Mouse (Mus musculus) embryonic stem cell, embryonic (primary cell): Measurements from ENCODE around the gene Gm49342.
"Not testable (repeated sequence)": the region's sequence is repeated elsewhere in the genome, so short reads cannot be mapped to it uniquely, and the experiment has no call there.

ENCODE experiments used
- CTCF ChIA-PET, 4 experiments: fragments of 300-600 bp in 2 of 4; fragments of 350-600 bp in 2 of 4; sonication (Branson Sonifier 250); formaldehyde crosslinking; loops; one replicate each; lab custom pipeline; 2022; ENCODE audit warnings: inconsistent platforms in 2 of 4; lab: Charles Lee
- POLR2A ChIA-PET, 4 experiments: fragments of 300-600 bp in 2 of 4; fragments of 350-600 bp in 2 of 4; sonication (Branson Sonifier 250); formaldehyde crosslinking; loops; one replicate each; lab custom pipeline; 2022; ENCODE audit warnings: antibody characterized with exemption in 4 of 4, inconsistent platforms in 1 of 4; lab: Charles Lee

Gm49342 gene

GRCm38 (mm10) chr14:50956724-50957123 is 12.4 kb downstream of the Gm49342 start:
- CTCF ChIA-PET: interaction anchor here in 1 of 4 experiments (1.2 kb wide), 1 partner anchor 12 kb away, joined by 14 read pairs; no protein-coding TSS in a partner anchor
- POLR2A ChIA-PET: interaction anchor here in 3 of 4 experiments (1.0 to 3.7 kb wide), 7 partner anchors 11 to 134 kb away, joined by 3 to 60 read pairs (median 6); partner anchors contain the start of genes Gm49342 (in 2 of the 3), Ang (in 1 of the 3), Pip4p1 (in 1 of the 3) and Pnp (in 1 of the 3)

DNA sequence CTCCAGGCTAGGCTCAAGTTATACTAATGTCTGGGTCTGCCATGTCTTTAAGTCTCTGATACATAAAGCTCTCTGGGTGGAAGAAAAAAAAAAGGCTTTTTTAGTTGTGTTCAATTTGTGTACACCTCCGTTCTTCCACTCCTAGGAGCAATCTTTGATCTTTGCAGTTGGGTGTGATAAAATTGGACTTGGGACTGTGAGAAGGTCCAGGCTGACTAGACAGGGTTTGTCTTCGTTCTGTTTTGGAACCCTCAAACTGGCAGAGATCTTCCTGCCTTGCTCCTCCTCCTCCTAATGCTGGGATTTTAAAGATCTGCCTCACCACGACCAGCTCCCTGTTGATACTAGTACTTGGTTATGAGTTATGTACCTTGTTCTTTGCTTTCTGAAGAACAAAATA is 12.8 kb downstream of the Gm49342 start:
- CTCF ChIA-PET: interaction anchor here in 1 of 4 experiments (1.2 kb wide), 1 partner anchor 12 kb away, joined by 14 read pairs; no protein-coding TSS in a partner anchor

GRCm38 (mm10) chr14:50958289-50958995 is 14.1 kb downstream of the Gm49342 start:
- CTCF ChIA-PET: not testable (repeated sequence)
- POLR2A ChIA-PET: interaction anchor here in 2 of 4 experiments (1.0 to 2.0 kb wide), 2 partner anchors 9 to 20 kb away, joined by 4 to 6 read pairs; no protein-coding TSS in a partner anchor

More for the DNA sequence above, 12.8 kb downstream of the Gm49342 start:
- POLR2A ChIA-PET: interaction anchor here in 3 of 4 experiments (1.0 to 3.7 kb wide), 7 partner anchors 11 to 134 kb away, joined by 3 to 60 read pairs (median 6); partner anchors contain the start of genes Gm49342 (in 2 of the 3), Ang (in 1 of the 3), Pip4p1 (in 1 of the 3) and Pnp (in 1 of the 3)

GRCm38 (mm10) chr14:50968216-50968980 is 24.1 kb downstream of the Gm49342 start:
- CTCF ChIA-PET: interaction anchor here in 2 of 4 experiments (0.6 to 1.0 kb wide), 3 partner anchors 12 to 57 kb away, joined by 3 to 4 read pairs (median 4); no protein-coding TSS in a partner anchor
- POLR2A ChIA-PET: interaction anchor here in 2 of 4 experiments (0.6 to 4.7 kb wide), 9 partner anchors 12 to 1131 kb away, joined by 3 to 20 read pairs (median 4); partner anchors contain the start of genes Pip4p1 (in 2 of the 2), Pnp (in 2 of the 2), Ccnb1ip1 (in 1 of the 2) and Osgep (in 1 of the 2)

DNA sequence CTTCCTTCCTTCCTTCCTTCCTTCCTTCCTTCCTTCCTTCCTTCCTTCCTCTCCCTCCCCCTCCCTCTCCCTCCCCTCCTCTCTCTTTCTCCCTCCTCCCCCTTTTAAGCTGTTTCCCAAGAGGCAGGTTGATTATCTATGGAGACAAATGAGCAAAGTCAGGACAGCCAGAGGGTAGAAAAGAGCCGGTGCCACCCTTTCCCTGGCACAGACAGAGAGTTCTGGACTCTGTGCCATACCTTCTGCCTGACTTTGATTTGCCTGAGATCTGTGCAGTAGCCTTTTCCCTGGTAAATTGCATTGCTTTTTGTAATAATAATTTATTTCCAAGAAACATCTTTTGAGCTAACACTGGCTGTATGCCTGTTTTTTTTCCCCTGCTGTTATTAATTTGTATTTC is 24.7 kb downstream of the Gm49342 start:
- ChIA-PET POLR2A (interaction anchor here in 2 of 4 experiments (0.6 to 4.7 kb wide), 14 partner anchors 9 to 1131 kb away, joined by 3 to 20 read pairs (median 4); partner anchors contain the start of genes Pip4p1 (in 2 of the 2), Pnp (in 2 of the 2), Ccnb1ip1 (in 1 of the 2) and Gm49342 (in 1 of the 2)), CTCF (interaction anchor here in 2 of 4 experiments (0.6 to 1.0 kb wide), 3 partner anchors 12 to 56 kb away, joined by 3 to 4 read pairs (median 4); no protein-coding TSS in a partner anchor)

DNA sequence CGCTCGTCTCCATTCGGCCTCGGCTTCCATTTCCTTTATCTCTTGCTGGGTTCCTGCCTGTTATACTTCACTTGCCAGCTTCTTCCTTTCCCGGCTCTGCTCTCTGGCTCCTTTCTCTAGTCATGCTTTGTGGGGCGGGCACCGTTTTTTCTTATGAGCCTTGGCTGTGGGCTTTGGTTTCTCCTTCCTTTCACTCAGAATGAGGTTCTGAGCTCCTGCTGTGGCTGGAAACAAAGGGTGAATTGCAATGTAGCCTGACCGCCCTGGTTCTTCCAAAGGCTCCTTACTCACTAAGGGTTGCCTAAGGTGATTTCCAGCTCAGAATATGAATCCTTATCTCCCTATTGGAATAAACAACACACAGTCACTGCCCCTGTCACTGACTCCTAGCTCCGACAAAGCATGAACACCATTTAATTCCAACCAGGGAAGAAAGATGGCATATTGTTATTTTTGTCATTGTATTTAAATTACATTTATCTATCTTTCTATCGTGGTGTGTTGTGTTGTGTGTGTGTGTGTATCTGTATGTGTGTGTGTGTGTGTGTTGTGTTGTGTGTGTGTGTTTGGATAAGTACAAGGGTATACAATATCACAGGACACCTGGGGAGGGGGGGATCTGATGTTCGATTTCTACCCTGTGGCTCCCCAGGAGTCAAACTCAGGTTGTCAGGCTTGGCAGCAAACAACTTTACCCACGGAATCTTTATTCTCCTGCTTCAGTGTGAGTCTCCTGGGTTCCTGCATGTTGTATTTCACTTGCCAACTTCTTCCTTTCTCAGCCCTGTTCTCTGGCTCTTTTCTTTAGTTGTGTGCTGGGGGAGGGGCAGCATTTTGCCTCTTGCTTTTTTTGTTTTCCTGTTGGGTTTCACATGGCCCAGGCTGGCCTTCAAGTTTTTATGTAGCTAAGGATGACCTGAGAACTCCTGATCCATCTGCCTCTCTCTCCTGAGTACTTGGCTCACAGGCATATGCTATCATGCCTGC is 25.5 kb downstream of the Gm49342 start:
- ChIA-PET CTCF (no interaction called here), POLR2A (interaction anchor here in 2 of 4 experiments (0.6 to 4.7 kb wide), 14 partner anchors 8 to 52 kb away, joined by 3 to 20 read pairs (median 4); partner anchors contain the start of genes Pip4p1 (in 2 of the 2), Pnp (in 2 of the 2), Gm49342 (in 1 of the 2) and Osgep (in 1 of the 2))

DNA sequence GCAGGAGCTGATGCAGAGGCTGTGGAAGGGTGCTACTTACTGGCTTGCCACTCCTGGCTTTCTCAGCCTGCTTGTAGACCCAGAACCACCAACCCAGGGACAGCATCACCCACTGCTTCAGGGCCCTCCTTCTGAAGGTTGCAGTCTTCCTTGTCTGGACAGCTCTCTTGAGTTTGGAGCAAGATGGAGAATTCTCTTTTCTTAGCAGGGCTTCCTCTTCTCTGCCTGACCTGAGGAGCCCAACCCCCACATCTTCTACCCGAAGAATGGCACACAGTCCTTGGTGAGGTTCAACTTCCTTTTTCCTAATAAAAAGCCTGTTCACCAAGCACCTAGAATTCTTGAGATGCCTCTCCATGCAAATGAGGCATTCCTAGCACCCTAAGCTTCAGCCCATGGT is 26.5 kb downstream of the Gm49342 start:
- ChIA-PET POLR2A (interaction anchor here in 2 of 4 experiments (0.6 to 4.7 kb wide), 5 partner anchors 9 to 50 kb away, joined by 3 to 20 read pairs (median 9); partner anchors contain the start of genes Pip4p1 (in 2 of the 2) and Pnp (in 2 of the 2)), CTCF (no interaction called here)

- ChIA-PET CTCF (interaction anchor here in 1 of 4 experiments (1.2 kb wide), 1 partner anchor 117 kb away, joined by 4 read pairs; no protein-coding TSS in a partner anchor), POLR2A (interaction anchor here in 2 of 4 experiments (0.6 to 1.4 kb wide), 6 partner anchors 14 to 42 kb away, joined by 3 to 5 read pairs (median 3); partner anchors contain the start of genes Gm49342 (in 1 of the 2), Pip4p1 (in 1 of the 2) and Pnp (in 1 of the 2))
Measured at GRCm38 (mm10) chr14:50973054-50973453, 28.7 kb downstream of the Gm49342 start.

DNA sequence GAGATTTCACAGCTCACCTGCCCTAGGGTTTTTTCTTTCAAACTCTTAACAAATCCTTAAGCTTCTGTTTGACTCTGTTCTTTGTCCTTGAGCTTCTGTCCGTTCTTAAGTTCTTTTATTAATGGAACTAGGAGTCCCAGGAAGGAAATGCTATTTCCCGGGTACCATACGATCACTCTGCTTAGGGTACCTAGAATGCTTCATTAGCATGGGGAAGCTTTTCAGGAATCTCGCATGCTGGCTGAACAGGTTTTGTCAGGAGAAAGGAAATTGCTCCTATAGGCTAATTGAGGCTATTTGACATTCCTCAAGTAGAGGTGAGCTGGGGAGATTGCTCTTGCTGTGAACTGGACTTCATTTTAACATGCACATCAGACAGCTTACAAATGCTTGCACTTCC is 29.4 kb downstream of the Gm49342 start:
- ChIA-PET POLR2A (interaction anchor here (0.6 to 1.4 kb wide), 11 partner anchors 13 to 92 kb away, joined by 3 to 5 read pairs (median 3); partner anchors contain the start of genes Apex1 (in 1 of the 4), Gm49342 (in 1 of the 4), Osgep (in 1 of the 4) and Pip4p1 (in 1 of the 4)), CTCF (interaction anchor here in 1 of 4 experiments (0.6 to 1.2 kb wide), 2 partner anchors 53 to 118 kb away, joined by 3 to 4 read pairs; no protein-coding TSS in a partner anchor)

DNA sequence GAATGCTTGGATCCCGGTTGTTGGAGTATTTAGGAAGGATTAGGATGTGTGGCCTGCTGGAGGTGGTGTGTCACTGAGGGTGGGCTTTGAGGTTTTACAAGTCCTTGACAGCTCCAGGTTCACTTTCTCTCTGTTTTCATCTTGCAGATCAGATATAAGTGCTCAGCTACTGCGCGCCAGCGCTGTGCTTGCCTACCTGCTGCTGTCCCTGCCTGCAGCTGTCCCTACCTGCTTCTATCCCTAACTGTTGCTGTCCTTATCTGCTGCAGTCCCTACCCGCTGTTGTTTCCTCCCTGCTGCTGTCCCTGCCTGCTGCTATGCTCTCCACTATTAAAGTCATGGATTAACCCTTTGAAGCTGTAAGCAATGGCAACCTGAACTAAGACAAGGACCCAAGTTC is 30.7 kb downstream of the Gm49342 start:
- ChIA-PET POLR2A (interaction anchor here in 1 of 4 experiments (1.4 kb wide), 1 partner anchor 50 kb away, joined by 3 read pairs; the partner anchor contains the start of genes Apex1 and Osgep), CTCF (no interaction called here)

GRCm38 (mm10) chr14:50976674-50977073 is 32.4 kb downstream of the Gm49342 start:
- ChIA-PET POLR2A (interaction anchor here in 2 of 4 experiments (0.6 to 1.8 kb wide), 5 partner anchors 13 to 169 kb away, joined by 3 to 6 read pairs (median 4); partner anchors contain the start of genes Ccnb1ip1 (in 1 of the 2), Parp2 (in 1 of the 2), Pip4p1 (in 1 of the 2) and Pnp (in 1 of the 2)), CTCF (interaction anchor here in 2 of 4 experiments (0.7 to 1.5 kb wide), 2 partner anchors 51 to 67 kb away, joined by 3 to 9 read pairs; no protein-coding TSS in a partner anchor)

DNA sequence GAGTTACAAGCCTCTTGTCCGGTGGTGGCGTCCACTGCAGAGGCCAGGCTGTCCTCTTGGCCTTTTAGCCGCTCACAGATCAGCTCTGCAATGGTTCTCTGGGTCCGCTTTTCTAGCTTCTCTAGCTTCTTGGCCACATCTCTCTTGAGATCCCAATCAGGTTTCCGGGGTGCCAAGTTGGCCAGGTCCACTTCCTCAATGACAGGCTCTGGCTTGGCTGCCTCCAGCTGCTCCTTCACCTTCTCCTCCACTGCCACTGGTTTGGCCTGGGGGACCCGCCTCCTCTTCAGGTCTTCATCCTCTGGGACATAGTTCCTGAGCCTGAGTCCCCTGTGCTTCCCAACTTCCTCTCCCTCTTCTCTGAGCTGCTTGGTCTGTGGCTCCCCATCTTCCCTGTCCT is 34.1 kb downstream of the Gm49342 start:
- ChIA-PET CTCF (interaction anchor here in 1 of 4 experiments (1.6 kb wide), 1 partner anchor 113 kb away, joined by 3 read pairs; the partner anchor contains the start of genes Ang and Rnase4), POLR2A (interaction anchor here in 1 of 4 experiments (1.2 to 3.1 kb wide), 7 partner anchors 9 to 55 kb away, joined by 3 to 20 read pairs (median 7); partner anchors contain the start of genes Apex1, Osgep, Pip4p1 and Pnp)

DNA sequence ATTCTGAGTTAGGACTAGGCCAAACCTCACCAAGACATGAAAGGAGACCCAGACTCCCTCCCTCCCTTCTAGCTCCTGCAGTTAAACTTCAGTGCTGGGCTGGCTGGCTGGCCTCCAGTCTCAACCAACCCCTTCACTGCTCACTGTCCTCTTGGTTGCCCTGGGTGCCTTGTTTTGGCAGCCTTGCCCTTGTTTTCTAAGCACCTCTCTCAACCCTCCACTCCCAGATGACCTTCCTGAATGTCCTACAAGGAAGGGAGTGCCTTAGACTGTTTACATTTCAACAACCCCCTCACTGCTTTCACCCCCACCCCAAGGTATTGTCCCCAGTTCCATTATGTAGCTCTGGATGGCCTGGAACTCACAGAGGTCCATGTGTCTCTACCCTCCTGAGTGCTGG is 35.3 kb downstream of the Gm49342 start:
- CTCF ChIA-PET: interaction anchor here in 1 of 4 experiments (0.6 kb wide), 1 partner anchor 171 kb away, joined by 4 read pairs; no protein-coding TSS in a partner anchor
- POLR2A ChIA-PET: interaction anchor here in 3 of 4 experiments (0.6 to 3.1 kb wide), 15 partner anchors 9 to 86 kb away, joined by 3 to 20 read pairs (median 3); partner anchors contain the start of genes Pnp (in 2 of the 3), Gm49342 (in 1 of the 3) and Pip4p1 (in 1 of the 3)

- ChIA-PET POLR2A (interaction anchor here in 1 of 4 experiments (3.1 kb wide), 1 partner anchor 12 kb away, joined by 20 read pairs; no protein-coding TSS in a partner anchor), CTCF (interaction anchor here in 1 of 4 experiments (0.6 kb wide), 1 partner anchor 12 kb away, joined by 4 read pairs; no protein-coding TSS in a partner anchor)
Measured at GRCm38 (mm10) chr14:50981207-50981606, 36.9 kb downstream of the Gm49342 start.

- ChIA-PET CTCF (no interaction called here), POLR2A (interaction anchor here in 1 of 4 experiments (0.6 to 0.7 kb wide), 3 partner anchors 32 to 427 kb away, joined by 3 to 6 read pairs (median 4); no protein-coding TSS in a partner anchor)
Measured at GRCm38 (mm10) chr14:50981837-50982236, 37.5 kb downstream of the Gm49342 start.
